Mouse (Mus musculus) frontal cortex, postnatal 10 days (tissue): ENCODE data around the gene Mbd5.

ENCODE experiments used
- DNase-seq, 2 experiments: peaks; one replicate each; pipeline ENCODE4 v3.0.0; 2022; ENCODE audit warnings: low spot score in 2 of 2, mixed read lengths in 1 of 2

Gene Mbd5

GRCm38 (mm10) chr2:48948841-48949584 is at the start of gene Mbd5:
TSS of gene Mbd5 (plus strand) at chr2:48949508.
- DNase-seq, result peak; percentile 98 to 100

GRCm38 (mm10) chr2:48908866-48909265 is 40.4 kb upstream of the Mbd5 start:
- no peak for DNase-seq

GRCm38 (mm10) chr2:48914185-48914584 is 35.1 kb upstream of the Mbd5 start:
- no peak for DNase-seq

- DNase-seq, result no peak
These were observed 33.5 kb upstream of the Mbd5 start for GRCm38 (mm10) chr2:48915832-48916231.

- DNase-seq, result no peak
These were observed 14.2 kb upstream of the Mbd5 start for GRCm38 (mm10) chr2:48935058-48935457.

GRCm38 (mm10) chr2:48947761-48948160 is 1.5 kb upstream of the Mbd5 start:
- no peak for DNase-seq

- peak; percentile 48 to 49 for DNase-seq
These were observed 489 bp downstream of the Mbd5 start for GRCm38 (mm10) chr2:48949743-48950251.

- DNase-seq, result no peak
These were observed 776 bp downstream of the Mbd5 start, which contains the start of gene Orc4 for GRCm38 (mm10) chr2:48950252-48950315. TSS of gene Orc4 (minus strand) at chr2:48950277.

- no peak for DNase-seq
These were observed 1.1 kb downstream of the Mbd5 start for GRCm38 (mm10) chr2:48950316-48950880.

- no peak for DNase-seq
These were observed 7.3 kb downstream of the Mbd5 start for GRCm38 (mm10) chr2:48956591-48956990.

GRCm38 (mm10) chr2:48978920-48979319 is 29.6 kb downstream of the Mbd5 start:
- no peak for DNase-seq

GRCm38 (mm10) chr2:48990322-48990721 is 41.0 kb downstream of the Mbd5 start:
- DNase-seq, result no peak

- DNase-seq, result no peak
These were observed 91.2 kb downstream of the Mbd5 start for GRCm38 (mm10) chr2:49040481-49040880.

- DNase-seq, result no peak
These were observed 100.7 kb downstream of the Mbd5 start for GRCm38 (mm10) chr2:49050030-49050429.

GRCm38 (mm10) chr2:49067886-49068285 is 118.6 kb downstream of the Mbd5 start:
- DNase-seq, result no peak

- DNase-seq, result no peak
These were observed 135.7 kb downstream of the Mbd5 start for GRCm38 (mm10) chr2:49084966-49085365.

- DNase-seq, result no peak
These were observed 141.5 kb downstream of the Mbd5 start for GRCm38 (mm10) chr2:49090771-49091170.

- no peak for DNase-seq
These were observed 147.5 kb downstream of the Mbd5 start for GRCm38 (mm10) chr2:49096765-49097164.

- DNase-seq, result no peak
These were observed 159.6 kb downstream of the Mbd5 start for GRCm38 (mm10) chr2:49108906-49109305.

- no peak for DNase-seq
These were observed 170.6 kb downstream of the Mbd5 start for GRCm38 (mm10) chr2:49119875-49120274.

GRCm38 (mm10) chr2:49121603-49122002 is 172.3 kb downstream of the Mbd5 start:
- DNase-seq, result no peak

- no peak for DNase-seq
These were observed 192.9 kb downstream of the Mbd5 start for GRCm38 (mm10) chr2:49142186-49142585.

- no peak for DNase-seq
These were observed 204.3 kb downstream of the Mbd5 start for GRCm38 (mm10) chr2:49153649-49154048.
